Mouse (Mus musculus) liver, postnatal 0 days (tissue): ENCODE results near the gene Ptprcap. TPM values are rescaled to one million over a fixed set of nuclear protein-coding genes. Genes with fewer than 3 reads are reported as not detected.

ENCODE experiments used
- ATAC-seq: fragments of 200-750 bp; cut with Nextera tagmentation; 2 replicates; pipeline ENCODE4 v1.8.0; 2017; ENCODE audit warnings: mild to moderate bottlenecking, moderate library complexity
- DNase-seq: peaks from one replicate; pipeline ENCODE4 v3.0.0-alpha.2; 2016
- H3K27ac ChIP-seq: fragments of 300-500 bp; sonication (generic); 2 replicates; pipeline ENCODE4 v1.5.1; 2014; ENCODE audit warnings: antibody characterized with exemption, moderate library complexity, mild to moderate bottlenecking, low read depth
- H3K27me3 ChIP-seq: fragments of 300-500 bp; sonication (generic); 2 replicates; pipeline ENCODE4 v1.6.1; 2014; ENCODE audit warnings: low read length, control low read depth, mixed read lengths; ENCODE audit not compliant: insufficient read depth
- H3K36me3 ChIP-seq: fragments of 300-500 bp; sonication (generic); replicated peaks from 2 replicates; pipeline ENCODE4 v1.6.1; 2014; ENCODE audit warnings: mild to moderate bottlenecking, control low read depth, low read length, moderate library complexity, mixed read lengths; ENCODE audit not compliant: insufficient read depth
- H3K4me1 ChIP-seq: fragments of 300-500 bp; sonication (generic); 2 replicates; pipeline ENCODE4 v1.6.1; 2014; ENCODE audit warnings: antibody characterized with exemption, mild to moderate bottlenecking, control low read depth; ENCODE audit not compliant: insufficient read depth
- H3K4me2 ChIP-seq: fragments of 300-500 bp; sonication (generic); 2 replicates; pipeline ENCODE4 v1.6.1; 2014; ENCODE audit warnings: low read depth, mild to moderate bottlenecking, low read length, moderate library complexity, mixed read lengths
- H3K4me3 ChIP-seq: fragments of 300-500 bp; sonication (generic); 2 replicates; pipeline ENCODE4 v1.5.1; 2014; ENCODE audit warnings: low read depth, low read length
- H3K9ac ChIP-seq: fragments of 300-500 bp; sonication (generic); replicated peaks from 2 replicates; pipeline ENCODE4 v1.6.1; 2014; ENCODE audit warnings: mild to moderate bottlenecking, moderate library complexity
- H3K9me3 ChIP-seq: fragments of 300-500 bp; sonication (generic); 2 replicates; pipeline ENCODE4 v1.6.1; 2016; ENCODE audit warnings: mild to moderate bottlenecking, control low read depth, low read length, mixed read lengths
- CTCF ChIP-seq: sonication (generic); IDR thresholded peaks from 2 replicates; pipeline ENCODE4 v1.5.1; 2016; ENCODE audit warnings: antibody characterized with exemption, low read depth
- EP300 ChIP-seq: IDR thresholded peaks from 2 replicates; pipeline ENCODE4 v1.6.1; 2016; ENCODE audit warnings: antibody characterized with exemption, low read depth, mild to moderate bottlenecking
- WGBS: fragments of 180-500 bp; shearing (Covaris S2); extraction: QIAGEN DNeasy Blood & Tissue Kit; methylation state at CpG from one replicate; pipeline ENCODE4 v1.1.7; 2014; ENCODE audit not compliant: insufficient replicate concordance; 5-methylcytosine and 5-hydroxymethylcytosine counted together
- polyA plus RNA-seq: library from polyadenylated mRNA; unstranded; fragments of >200 nt; fragmentation: Nextera tagmentation; extraction: Ambion mirVana; gene quantifications from 2 replicates; pipeline ENCODE4 v1.2.1, GENCODE M21; 2015

The Ptprcap gene
- polyA plus RNA-seq, 1 experiment from 2014 or later: 35.7 TPM

GRCm38 (mm10) chr19:4194021-4194724 is 40.8 kb downstream of the Ptprcap start:
- 73% methylated on average over 8 of the region's 8 CpGs for WGBS
- H3K4me2 ChIP-seq: no peak overlapping the region
- H3K4me1 ChIP-seq: peaks cover 42% of the 10 kb centered on the region
- no peak overlapping the region for H3K9ac ChIP-seq
- no peak overlapping the region for H3K27ac ChIP-seq
- no peaks in the 10 kb centered on the region for H3K9me3 ChIP-seq
- ATAC-seq (no peak), DNase-seq (no peak)
- TF ChIP-seq EP300: no peak
- TF ChIP-seq CTCF: no peak
- H3K4me3 ChIP-seq: no peak overlapping the region
- peaks cover 50% of the 10 kb centered on the region for H3K36me3 ChIP-seq
- H3K27me3 ChIP-seq: no peaks in the 10 kb centered on the region

DNA sequence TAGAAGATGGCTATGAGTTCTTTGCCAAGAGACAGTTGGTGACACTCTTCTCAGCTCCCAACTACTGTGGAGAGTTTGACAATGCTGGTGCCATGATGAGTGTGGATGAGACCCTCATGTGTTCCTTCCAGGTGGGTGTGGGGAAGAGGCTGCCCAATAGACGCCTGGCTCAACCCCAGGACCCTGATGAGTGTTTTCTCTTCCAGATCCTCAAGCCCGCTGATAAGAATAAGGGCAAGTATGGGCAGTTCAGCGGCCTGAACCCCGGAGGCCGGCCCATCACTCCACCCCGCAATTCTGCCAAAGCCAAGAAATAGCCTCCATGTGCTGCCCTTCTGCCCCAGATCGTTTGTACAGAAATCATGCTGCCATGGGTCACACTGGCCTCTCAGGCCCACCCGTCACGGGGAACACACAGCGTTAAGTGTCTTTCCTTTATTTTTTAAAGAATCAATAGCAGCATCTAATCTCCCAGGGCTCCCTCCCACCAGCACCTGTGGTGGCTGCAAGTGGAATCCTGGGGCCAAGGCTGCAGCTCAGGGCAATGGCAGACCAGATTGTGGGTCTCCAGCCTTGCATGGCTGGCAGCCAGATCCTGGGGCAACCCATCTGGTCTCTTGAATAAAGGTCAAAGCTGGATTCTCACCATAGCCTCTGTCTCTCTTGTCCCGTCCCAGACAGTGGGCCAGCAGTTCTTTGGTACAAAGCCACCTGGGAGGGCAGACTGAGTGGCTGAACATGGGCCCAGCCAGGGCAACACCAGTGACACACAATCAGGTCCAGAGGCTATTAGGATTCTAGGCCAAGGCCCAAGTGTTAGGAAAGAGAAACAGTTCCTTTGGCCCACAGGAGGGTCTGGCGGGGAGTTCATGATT is 41.6 kb downstream of the Ptprcap start:
- no peak for ATAC-seq
- Histone ChIP-seq H3K27ac (no peak overlapping the region), H3K4me1 (peaks cover 43% of the 10 kb centered on the region)

GRCm38 (mm10) chr19:4196048-4196447 is 42.6 kb downstream of the Ptprcap start:
- no peak for ATAC-seq
- DNase-seq: no peak
- Histone ChIP-seq H3K27ac (no peak overlapping the region), H3K36me3 (peaks cover 53% of the 10 kb centered on the region), H3K4me3 (no peak overlapping the region), H3K4me1 (peaks cover 46% of the 10 kb centered on the region), H3K9me3 (no peaks in the 10 kb centered on the region), H3K9ac (no peak overlapping the region), H3K4me2 (no peak overlapping the region), H3K27me3 (no peaks in the 10 kb centered on the region)
- TF ChIP-seq EP300 (no peak), CTCF (no peak)
- 50% methylated on average over 2 of the region's 2 CpGs for WGBS

More for the DNA sequence above, 41.6 kb downstream of the Ptprcap start:
- no peak for DNase-seq
- TF ChIP-seq EP300 (no peak), CTCF (no peak)
- no peak overlapping the region for H3K9ac ChIP-seq
- 76% methylated on average over 12 of the region's 12 CpGs for WGBS
- H3K9me3 ChIP-seq: no peaks in the 10 kb centered on the region
- no peak overlapping the region for H3K4me3 ChIP-seq
- no peaks in the 10 kb centered on the region for H3K27me3 ChIP-seq
- peaks cover 53% of the 10 kb centered on the region for H3K36me3 ChIP-seq
- H3K4me2 ChIP-seq: no peak overlapping the region

- Histone ChIP-seq H3K4me1 (peaks cover 41% of the 10 kb centered on the region), H3K9ac (no peak overlapping the region), H3K27me3 (no peaks in the 10 kb centered on the region), H3K36me3 (peaks cover 53% of the 10 kb centered on the region), H3K4me2 (no peak overlapping the region), H3K9me3 (no peaks in the 10 kb centered on the region), H3K4me3 (no peak overlapping the region), H3K27ac (no peak overlapping the region)
- WGBS: 34% methylated on average over 5 of the region's 5 CpGs
- no peak for TF ChIP-seq EP300
- TF ChIP-seq CTCF: no peak
- ATAC-seq (no peak), DNase-seq (no peak)
Observed at GRCm38 (mm10) chr19:4196548-4196947, 43.1 kb downstream of the Ptprcap start.

GRCm38 (mm10) chr19:4197180-4197579 is 43.8 kb downstream of the Ptprcap start:
- H3K27me3 ChIP-seq: no peaks in the 10 kb centered on the region
- ATAC-seq: no peak
- H3K27ac ChIP-seq: no peak overlapping the region
- no peak for DNase-seq
- WGBS: 53% methylated on average over 3 of the region's 3 CpGs
- H3K36me3 ChIP-seq: peaks cover 53% of the 10 kb centered on the region
- no peak overlapping the region for H3K4me3 ChIP-seq
- H3K9ac ChIP-seq: no peak overlapping the region
- H3K4me1 ChIP-seq: peaks cover 46% of the 10 kb centered on the region
- no peaks in the 10 kb centered on the region for H3K9me3 ChIP-seq
- TF ChIP-seq EP300: no peak
- no peak for TF ChIP-seq CTCF
- H3K4me2 ChIP-seq: no peak overlapping the region

GRCm38 (mm10) chr19:4201291-4201909 is 48.0 kb downstream of the Ptprcap start, which contains the start of gene Rad9a:
Gene Rad9a, minus strand, starts transcription at chr19:4201662.
- H3K9ac ChIP-seq: peak within 1 kb of the TSS; percentile 84
- peaks cover 22% of the 10 kb centered on the region for H3K36me3 ChIP-seq
- peaks cover 41% of the 10 kb centered on the region for H3K4me1 ChIP-seq
- under 1% methylated on average over 34 of the region's 34 CpGs for WGBS
- TF ChIP-seq CTCF (no peak), EP300 (no peak)
- DNase-seq (peak; percentile 97), ATAC-seq (peak; percentile 88)
- H3K4me2 ChIP-seq: peak within 1 kb of the TSS; percentile 98
- no peaks in the 10 kb centered on the region for H3K27me3 ChIP-seq
- H3K27ac ChIP-seq: peak within 1 kb of the TSS; percentile 78
- no peaks in the 10 kb centered on the region for H3K9me3 ChIP-seq
- H3K4me3 ChIP-seq: peak within 1 kb of the TSS; percentile 69
